Mouse (Mus musculus): ENCODE measurements at regions not wholly inside any gene's neighbourhood (a gene's known extent, or its start where the extent isn't known, plus 50 kb on each side); places are given as distances from the start of the nearest gene placed in this dataset.

DNA sequence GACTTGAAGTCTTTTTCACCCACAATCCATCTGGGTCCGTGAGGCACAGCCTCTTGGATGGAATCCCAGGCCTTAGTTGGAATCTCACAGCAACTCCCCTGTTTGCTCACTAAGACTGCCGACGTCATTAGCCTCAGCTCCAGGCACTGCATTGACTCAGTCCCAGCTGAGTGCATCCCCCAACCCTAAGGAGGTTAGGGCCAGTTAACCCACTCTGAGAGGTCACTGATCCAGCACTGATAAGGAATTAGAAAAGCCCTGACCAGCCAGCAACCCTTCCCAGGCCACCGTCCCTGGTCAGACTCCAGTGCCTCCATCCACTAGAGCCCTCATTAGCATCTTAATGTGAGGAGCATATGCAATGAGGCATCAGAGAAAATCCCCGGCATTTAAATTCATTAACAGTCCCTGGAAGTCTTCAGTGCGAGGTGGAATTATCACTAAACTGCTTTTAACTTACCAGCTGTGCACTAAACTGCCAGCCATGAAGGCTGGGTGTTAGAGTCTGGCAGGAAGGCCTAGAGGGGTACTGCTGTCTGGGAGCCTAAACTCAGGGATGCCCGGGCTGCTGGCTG is 184.2 kb downstream of the Cct6b start:
- DNase-seq, result no peak

GRCm38 (mm10) chr11:82576019-82576418 is 187.3 kb downstream of the Tmem132e start:
- DNase-seq, result no peak

DNA sequence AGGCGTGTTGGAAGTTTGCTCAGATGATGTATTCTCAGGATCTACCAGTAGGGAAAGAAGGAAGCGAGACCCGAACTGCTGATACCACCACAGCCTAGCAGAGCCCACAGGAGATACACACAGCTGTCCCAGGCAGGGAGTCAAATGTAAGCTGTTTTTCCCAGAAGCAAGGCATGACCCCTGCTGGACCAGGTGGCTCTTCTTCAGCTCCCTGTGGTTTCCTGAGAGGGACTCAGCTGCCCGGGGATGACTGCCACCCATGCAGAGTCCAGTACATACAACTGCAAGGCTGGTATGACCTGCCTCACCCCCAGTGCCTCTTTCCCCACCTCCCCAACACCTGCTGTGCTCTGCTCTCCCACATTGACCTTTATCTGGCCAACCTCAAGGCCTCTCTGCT is 184.4 kb downstream of the Tmem132e start:
- no peak for DNase-seq

GRCm38 (mm10) chr11:82571525-82571924 is 182.8 kb downstream of the Tmem132e start:
- DNase-seq, result no peak

- no peak for DNase-seq
These were observed 181.1 kb downstream of the Tmem132e start for GRCm38 (mm10) chr11:82569819-82570218.

DNA sequence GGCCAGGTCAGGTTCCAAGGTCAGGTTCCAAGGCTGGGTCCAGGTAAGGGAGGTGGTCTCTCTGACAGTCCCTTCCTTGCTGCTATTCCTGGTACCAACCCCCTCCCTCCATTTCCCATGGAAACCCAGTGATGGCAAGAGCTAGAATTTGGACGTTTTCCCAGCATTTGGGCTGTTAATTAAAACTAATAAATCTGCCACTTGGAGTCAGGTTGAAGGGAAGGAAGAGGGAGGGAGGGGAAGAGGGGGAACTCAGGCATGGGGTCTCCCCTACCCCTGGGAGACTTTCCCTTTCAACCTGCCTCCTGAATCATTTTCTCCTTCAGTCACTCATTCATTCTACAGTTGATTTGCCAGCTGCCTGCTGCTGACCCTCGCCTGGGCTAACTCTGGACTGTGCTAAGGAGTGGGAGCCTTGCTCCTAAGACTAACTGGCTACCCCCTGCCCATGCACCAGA is 179.5 kb downstream of the Tmem132e start:
- DNase-seq, result peak in 1 of 2 experiments; percentile 24

GRCm38 (mm10) chr11:82567014-82567685 is 178.4 kb downstream of the Tmem132e start:
- peak; percentile 75 to 83 for DNase-seq

GRCm38 (mm10) chr11:82566092-82566491 is 177.4 kb downstream of the Tmem132e start:
- DNase-seq, result no peak

DNA sequence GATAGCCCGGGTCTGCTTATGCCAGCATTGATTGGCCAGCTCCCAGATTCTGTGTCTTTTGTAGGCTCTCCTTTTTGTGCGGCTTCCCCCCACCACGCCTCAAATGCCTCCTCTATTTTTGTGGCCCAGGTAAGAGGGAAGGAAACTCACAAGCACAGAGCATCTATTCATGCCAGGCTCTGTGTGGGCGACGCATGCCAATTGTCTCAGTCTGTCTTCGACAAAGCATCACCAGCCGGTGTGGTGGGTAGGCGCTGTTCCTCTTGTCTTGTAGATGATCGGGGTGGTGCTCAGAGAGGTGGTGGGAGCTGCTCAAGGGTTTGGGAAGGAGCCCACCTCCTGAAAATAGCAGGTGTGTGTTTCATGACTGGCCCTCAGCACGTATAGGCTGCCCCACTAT is 175.5 kb downstream of the Tmem132e start:
- DNase-seq, result peak in 1 of 2 experiments; percentile 26

- no peak for DNase-seq
These were observed 153.3 kb downstream of the Tmem132e start for GRCm38 (mm10) chr11:82542028-82542427.

- peak; percentile 78 to 88 for DNase-seq
These were observed 152.7 kb downstream of the Tmem132e start for GRCm38 (mm10) chr11:82541376-82541775.

GRCm38 (mm10) chr11:82537931-82538330 is 149.2 kb downstream of the Tmem132e start:
- no peak for DNase-seq

- DNase-seq, result no peak
These were observed 134.6 kb downstream of the Tmem132e start for GRCm38 (mm10) chr11:82523200-82523802.

DNA sequence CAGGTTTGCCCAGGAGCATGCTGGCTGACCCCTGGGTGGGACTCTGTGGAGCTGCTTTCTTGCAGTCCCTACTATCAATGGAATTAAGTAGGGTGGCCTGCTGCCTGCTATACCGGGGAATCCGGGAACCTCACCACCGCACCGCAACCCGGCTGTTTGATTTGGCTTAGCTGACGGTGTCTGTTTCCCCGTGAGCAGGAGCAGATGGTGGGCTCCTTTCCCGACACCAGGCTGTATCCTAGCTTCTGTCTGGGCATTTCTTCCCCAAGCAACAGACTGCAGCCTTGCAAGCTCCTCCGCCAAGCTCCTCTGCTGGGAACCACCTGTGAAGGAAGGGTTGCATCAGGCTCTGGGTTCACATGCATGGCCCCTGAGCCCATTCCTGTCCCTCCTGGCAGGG is 132.7 kb downstream of the Tmem132e start:
- peak; percentile 88 to 91 for DNase-seq

DNA sequence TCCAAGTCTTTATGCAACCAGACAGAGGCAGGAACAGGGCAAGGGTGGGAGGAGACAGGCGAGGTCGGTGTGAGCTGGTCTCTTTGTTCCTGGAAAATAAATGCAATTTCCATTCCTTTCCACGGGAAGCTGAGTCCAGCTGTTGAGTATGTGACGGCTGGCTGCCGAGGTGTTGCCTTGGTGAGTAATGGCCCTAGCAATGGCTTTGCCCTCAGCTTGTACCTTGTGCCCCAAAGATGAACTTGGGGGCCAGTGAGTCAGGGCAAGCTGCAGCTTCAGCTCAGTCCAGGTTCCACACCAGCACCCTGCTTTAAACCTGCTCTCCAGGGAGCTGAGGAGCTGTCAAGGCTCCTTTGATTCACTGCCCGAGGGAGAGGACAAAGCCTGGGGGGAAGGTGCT is 130.0 kb downstream of the Tmem132e start:
- DNase-seq, result no peak

GRCm38 (mm10) chr11:82514526-82515144 is 125.9 kb downstream of the Tmem132e start:
- DNase-seq, result no peak

DNA sequence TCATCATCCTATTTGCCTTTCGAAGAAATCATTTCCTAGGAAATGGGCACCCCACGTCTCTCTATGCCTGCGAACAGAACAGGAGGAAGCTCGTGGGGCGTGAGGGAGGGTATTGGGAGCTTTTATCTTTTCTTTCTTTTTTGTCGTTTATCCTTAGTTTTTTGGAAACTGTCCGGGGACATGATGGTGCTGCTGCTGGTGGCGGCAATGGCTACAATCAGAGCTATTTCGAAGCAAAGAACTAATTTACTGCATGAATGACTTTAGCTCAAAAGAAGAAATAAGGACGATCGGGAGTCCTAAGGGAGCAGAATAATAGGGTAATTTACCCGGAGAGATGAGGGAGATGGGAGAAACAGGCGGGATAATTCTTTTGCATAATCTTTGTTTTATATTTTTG is 119.9 kb downstream of the Tmem132e start:
- no peak for DNase-seq
